Mouse (Mus musculus): ENCODE results near the gene Sox5. TPM values are rescaled to one million over a fixed set of nuclear protein-coding genes. Genes with fewer than 3 reads are reported as not detected.

Gene Sox5
- polyA plus RNA-seq, 1 experiment from 2014 or later, result 49.3 TPM

DNA sequence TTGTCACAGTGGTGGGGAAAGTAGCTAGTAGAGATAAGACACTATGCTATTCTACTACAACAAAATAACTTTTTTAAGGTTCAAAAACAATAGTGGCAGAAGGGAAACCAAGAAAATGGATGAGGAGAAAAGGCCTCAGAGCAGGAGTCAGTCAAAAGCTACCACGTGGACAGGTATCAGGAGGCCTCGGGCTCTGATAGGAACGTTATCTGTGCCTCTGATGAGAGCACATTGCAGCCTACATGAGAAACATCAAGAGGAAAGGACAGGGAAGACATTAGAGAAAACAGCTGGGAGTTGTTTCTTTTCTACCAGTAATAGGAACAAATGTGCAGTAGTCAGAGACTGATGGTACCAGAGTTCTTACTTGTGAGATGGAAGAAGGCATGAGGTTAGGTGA, 41.4 kb downstream of the Sox5 start:
- H3K4me3 ChIP-seq, result no peak overlapping the region
- no peak overlapping the region for H3K27ac ChIP-seq
- H3K9me3 ChIP-seq, result no peaks in the 10 kb centered on the region
- H3K36me3 ChIP-seq (replicated peaks), result no peaks in the 10 kb centered on the region
- H3K4me2 ChIP-seq, result no peak overlapping the region
- no peaks in the 10 kb centered on the region for H3K4me1 ChIP-seq
- ATAC-seq (replicated peaks), result no peak
- no peaks in the 10 kb centered on the region for H3K27me3 ChIP-seq (replicated peaks)
- WGBS, result 90% methylated on average over 3 of the region's 3 CpGs
- no peak overlapping the region for H3K9ac ChIP-seq

DNA sequence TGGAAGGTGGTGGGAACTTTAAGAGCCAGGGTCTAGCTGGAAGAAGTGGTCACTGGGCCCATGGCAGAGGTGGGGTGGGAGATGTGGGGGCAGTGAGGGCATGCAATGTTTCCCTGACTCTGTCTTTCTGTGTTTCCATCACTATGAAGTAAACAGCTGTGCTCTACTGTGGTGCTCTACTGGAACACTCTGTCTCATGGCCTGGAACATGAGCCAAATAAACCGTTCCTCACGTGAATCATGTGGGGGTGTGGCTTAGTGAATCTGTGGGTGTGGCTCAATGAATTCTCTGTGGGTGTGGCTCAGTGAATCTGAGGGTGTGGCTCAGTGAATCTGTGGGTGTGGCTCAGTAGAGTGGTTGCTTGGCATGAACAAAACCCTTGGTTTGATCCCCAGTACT, 42.0 kb downstream of the Sox5 start:
- Histone ChIP-seq H3K4me1 (no peaks in the 10 kb centered on the region), H3K36me3 (replicated peaks) (no peaks in the 10 kb centered on the region), H3K27ac (no peak overlapping the region), H3K27me3 (replicated peaks) (no peaks in the 10 kb centered on the region), H3K9me3 (no peaks in the 10 kb centered on the region), H3K4me2 (no peak overlapping the region), H3K4me3 (no peak overlapping the region), H3K9ac (no peak overlapping the region)
- no peak for ATAC-seq (replicated peaks)
- WGBS, result 94% methylated on average over 2 of the region's 2 CpGs

- Histone ChIP-seq H3K4me1 (no peaks in the 10 kb centered on the region), H3K9ac (no peak overlapping the region), H3K27ac (no peak overlapping the region), H3K9me3 (no peaks in the 10 kb centered on the region), H3K36me3 (replicated peaks) (no peaks in the 10 kb centered on the region), H3K4me3 (no peak overlapping the region), H3K4me2 (no peak overlapping the region), H3K27me3 (replicated peaks) (no peaks in the 10 kb centered on the region)
- no peak for ATAC-seq (replicated peaks)
- 90% methylated on average over 5 of the region's 5 CpGs for WGBS
Observed at GRCm38 (mm10) chr6:144737786-144738185, 44.0 kb downstream of the Sox5 start.

DNA sequence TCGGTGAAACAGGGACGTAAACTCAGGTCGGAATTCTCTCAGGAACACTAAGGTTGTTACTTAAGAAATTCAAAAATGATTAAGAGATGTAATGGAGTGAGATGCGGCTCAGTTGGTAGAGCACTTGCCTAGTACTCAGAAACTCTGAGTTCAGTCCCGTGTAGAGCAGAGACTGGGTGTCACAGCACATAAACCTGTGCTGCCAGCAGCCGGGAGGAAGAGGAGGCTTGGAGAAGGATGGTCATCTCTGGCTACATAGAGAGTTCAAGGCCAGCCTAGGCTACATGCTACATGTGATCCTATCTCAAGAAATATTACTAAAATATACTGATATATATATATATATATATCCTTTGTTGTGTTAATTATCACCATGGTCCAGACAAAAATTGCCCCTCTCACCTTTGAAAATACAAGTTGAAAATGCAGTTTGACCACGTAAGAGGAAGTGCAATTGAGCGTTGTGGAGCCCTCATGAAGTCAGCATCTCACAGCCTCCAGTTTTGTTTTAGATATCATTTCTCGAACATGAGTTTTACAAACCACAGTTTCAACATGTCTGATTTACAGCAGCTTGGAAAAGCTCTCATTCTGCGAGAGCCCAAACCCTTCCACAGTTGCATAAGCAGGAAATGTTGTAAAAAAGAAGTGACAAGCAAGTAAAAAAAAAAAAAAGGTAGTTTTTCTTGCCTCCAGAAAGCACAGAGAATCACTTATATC, 50.4 kb downstream of the Sox5 start:
- H3K4me2 ChIP-seq, result no peak overlapping the region
- no peaks in the 10 kb centered on the region for H3K9me3 ChIP-seq
- H3K27me3 ChIP-seq (replicated peaks), result no peaks in the 10 kb centered on the region
- no peak overlapping the region for H3K27ac ChIP-seq
- H3K4me1 ChIP-seq, result no peaks in the 10 kb centered on the region
- no peak for ATAC-seq (replicated peaks)
- H3K4me3 ChIP-seq, result no peak overlapping the region
- H3K36me3 ChIP-seq (replicated peaks), result no peaks in the 10 kb centered on the region
- no peak overlapping the region for H3K9ac ChIP-seq
- WGBS, result 93% methylated on average over 10 of the region's 10 CpGs

- no peaks in the 10 kb centered on the region for H3K36me3 ChIP-seq (replicated peaks)
Observed at GRCm38 (mm10) chr6:144723530-144724144, 58.1 kb downstream of the Sox5 start.

DNA sequence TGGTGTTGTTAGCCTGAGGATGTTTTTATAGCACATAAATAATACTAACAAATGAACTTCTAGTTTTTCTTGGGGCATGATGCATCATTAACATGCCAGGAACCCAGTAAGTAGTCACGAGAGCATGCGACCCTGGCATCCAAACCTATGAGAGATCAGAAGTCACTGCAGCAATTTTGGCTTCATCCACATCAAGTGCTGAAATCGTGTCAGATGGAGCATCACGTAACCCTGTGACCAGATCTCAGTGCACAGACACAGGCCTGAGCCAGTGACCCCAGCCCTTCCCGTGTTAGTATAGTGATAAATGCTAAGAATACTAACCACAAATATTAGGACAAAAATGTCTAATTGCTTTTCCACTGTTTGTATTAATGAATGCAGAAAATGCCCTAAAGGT, 58.8 kb downstream of the Sox5 start:
- WGBS, result 90% methylated on average over 5 of the region's 5 CpGs
- Histone ChIP-seq H3K4me2 (no peak overlapping the region), H3K9me3 (no peaks in the 10 kb centered on the region), H3K27ac (no peak overlapping the region), H3K4me3 (no peak overlapping the region), H3K36me3 (replicated peaks) (no peaks in the 10 kb centered on the region), H3K9ac (no peak overlapping the region), H3K4me1 (no peaks in the 10 kb centered on the region), H3K27me3 (replicated peaks) (no peaks in the 10 kb centered on the region)
- no peak for ATAC-seq (replicated peaks)

More at GRCm38 (mm10) chr6:144723530-144724144, 58.1 kb downstream of the Sox5 start:
- Histone ChIP-seq H3K4me1 (no peaks in the 10 kb centered on the region), H3K4me3 (no peak overlapping the region), H3K9ac (no peak overlapping the region), H3K27me3 (replicated peaks) (no peaks in the 10 kb centered on the region), H3K9me3 (no peaks in the 10 kb centered on the region), H3K4me2 (no peak overlapping the region), H3K27ac (no peak overlapping the region)
- no peak for ATAC-seq (replicated peaks)
- WGBS, result 85% methylated on average over 12 of the region's 12 CpGs

DNA sequence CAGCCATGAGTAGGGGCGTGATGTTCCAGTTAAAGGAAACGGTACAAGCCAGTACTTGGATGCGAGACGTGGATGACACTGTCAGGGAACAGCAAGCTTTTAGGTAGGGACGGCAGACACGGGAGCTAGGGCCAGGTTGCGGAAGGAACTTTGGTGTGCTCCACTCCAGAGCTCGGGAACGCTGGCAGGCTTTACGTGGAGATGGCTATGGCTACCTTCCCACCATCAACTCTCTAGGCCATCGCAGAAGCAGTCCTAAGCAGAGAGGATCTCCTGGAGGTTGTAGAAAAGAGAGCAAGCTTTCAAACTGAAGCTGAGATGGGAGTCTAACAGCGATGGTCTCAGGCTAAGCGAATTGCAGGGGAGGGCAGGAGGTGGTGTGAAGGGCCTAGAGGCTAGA, 60.9 kb downstream of the Sox5 start:
- Histone ChIP-seq H3K9me3 (no peaks in the 10 kb centered on the region), H3K9ac (no peak overlapping the region), H3K4me2 (no peak overlapping the region), H3K4me1 (no peaks in the 10 kb centered on the region), H3K27me3 (replicated peaks) (no peaks in the 10 kb centered on the region), H3K27ac (no peak overlapping the region), H3K36me3 (replicated peaks) (no peaks in the 10 kb centered on the region), H3K4me3 (no peak overlapping the region)
- ATAC-seq (replicated peaks), result no peak
- WGBS, result 96% methylated on average over 13 of the region's 13 CpGs

DNA sequence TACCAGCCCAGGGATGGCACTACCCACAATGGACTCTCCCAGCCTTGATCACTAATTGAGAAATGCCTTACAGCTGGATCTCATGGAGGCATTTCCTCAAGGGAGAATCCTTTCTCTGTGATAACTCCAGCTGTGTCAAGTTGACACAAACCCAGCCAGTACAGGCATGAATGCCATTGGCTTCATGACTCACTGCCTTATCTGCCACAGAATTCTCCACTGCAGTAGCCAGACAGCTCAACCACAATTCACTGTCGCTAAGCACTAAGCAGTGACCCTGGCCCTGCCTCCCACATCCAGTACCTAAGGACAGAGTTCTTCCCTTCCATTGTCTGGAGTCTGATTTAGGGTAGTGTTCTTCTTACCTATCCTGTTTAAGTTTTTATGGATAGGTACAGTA, 65.4 kb downstream of the Sox5 start:
- H3K36me3 ChIP-seq (replicated peaks), result no peaks in the 10 kb centered on the region
- no peaks in the 10 kb centered on the region for H3K4me1 ChIP-seq
- WGBS, result 73% methylated on average over 1 of the region's 1 CpGs

GRCm38 (mm10) chr6:144711841-144712240, 69.9 kb downstream of the Sox5 start:
- no peak for ATAC-seq (replicated peaks)
- 35% methylated on average over 9 of the region's 9 CpGs for WGBS
- H3K27ac ChIP-seq, result no peak overlapping the region

More for the DNA sequence above, 65.4 kb downstream of the Sox5 start:
- H3K27ac ChIP-seq, result no peak overlapping the region
- H3K9ac ChIP-seq, result no peak overlapping the region
- H3K27me3 ChIP-seq (replicated peaks), result no peaks in the 10 kb centered on the region
- H3K4me2 ChIP-seq, result no peak overlapping the region
- no peak for ATAC-seq (replicated peaks)
- no peaks in the 10 kb centered on the region for H3K9me3 ChIP-seq
- no peak overlapping the region for H3K4me3 ChIP-seq

GRCm38 (mm10) chr6:144710816-144711215, 71.0 kb downstream of the Sox5 start:
- Histone ChIP-seq H3K4me3 (no peak overlapping the region), H3K4me2 (no peak overlapping the region), H3K27me3 (replicated peaks) (no peaks in the 10 kb centered on the region), H3K9ac (no peak overlapping the region), H3K4me1 (no peaks in the 10 kb centered on the region), H3K9me3 (no peaks in the 10 kb centered on the region), H3K27ac (no peak overlapping the region), H3K36me3 (replicated peaks) (no peaks in the 10 kb centered on the region)
- 58% methylated on average over 5 of the region's 5 CpGs for WGBS
- no peak for ATAC-seq (replicated peaks)

More at GRCm38 (mm10) chr6:144711841-144712240, 69.9 kb downstream of the Sox5 start:
- Histone ChIP-seq H3K4me3 (no peak overlapping the region), H3K4me2 (no peak overlapping the region), H3K4me1 (no peaks in the 10 kb centered on the region), H3K27me3 (replicated peaks) (no peaks in the 10 kb centered on the region), H3K36me3 (replicated peaks) (no peaks in the 10 kb centered on the region), H3K9ac (no peak overlapping the region), H3K9me3 (no peaks in the 10 kb centered on the region)

GRCm38 (mm10) chr6:144709614-144710180, 72.1 kb downstream of the Sox5 start:
- no peak for ATAC-seq (replicated peaks)
- Histone ChIP-seq H3K27ac (no peak overlapping the region), H3K27me3 (replicated peaks) (no peaks in the 10 kb centered on the region), H3K4me3 (no peak overlapping the region), H3K9ac (no peak overlapping the region), H3K4me1 (no peaks in the 10 kb centered on the region), H3K9me3 (no peaks in the 10 kb centered on the region), H3K4me2 (no peak overlapping the region), H3K36me3 (replicated peaks) (no peaks in the 10 kb centered on the region)
- WGBS, result 58% methylated on average over 9 of the region's 9 CpGs

GRCm38 (mm10) chr6:144708410-144708809, 73.4 kb downstream of the Sox5 start:
- Histone ChIP-seq H3K9me3 (no peaks in the 10 kb centered on the region), H3K27ac (no peak overlapping the region), H3K36me3 (replicated peaks) (no peaks in the 10 kb centered on the region), H3K4me1 (no peaks in the 10 kb centered on the region), H3K9ac (no peak overlapping the region), H3K4me2 (no peak overlapping the region), H3K27me3 (replicated peaks) (no peaks in the 10 kb centered on the region), H3K4me3 (no peak overlapping the region)
- WGBS, result 74% methylated on average over 4 of the region's 4 CpGs
- no peak for ATAC-seq (replicated peaks)

GRCm38 (mm10) chr6:144707976-144708375, 73.8 kb downstream of the Sox5 start:
- WGBS, result 85% methylated on average over 1 of the region's 1 CpGs
- Histone ChIP-seq H3K4me2 (no peak overlapping the region), H3K27ac (no peak overlapping the region), H3K9ac (no peak overlapping the region), H3K4me1 (no peaks in the 10 kb centered on the region), H3K27me3 (replicated peaks) (no peaks in the 10 kb centered on the region), H3K9me3 (no peaks in the 10 kb centered on the region), H3K4me3 (no peak overlapping the region), H3K36me3 (replicated peaks) (no peaks in the 10 kb centered on the region)
- ATAC-seq (replicated peaks), result no peak
